Mouse (Mus musculus): Measurements from ENCODE around the gene Soga1. TPM values are rescaled to one million over a fixed set of nuclear protein-coding genes. Genes with fewer than 3 reads are reported as not detected.

The Soga1 gene
- polyA plus RNA-seq, 1 experiment from 2014 or later = 5.3 TPM

- no peak overlapping the region for H3K4me3 ChIP-seq (ENCODE audit: low read depth, low read length)
- peaks cover 57% of the 10 kb centered on the region for H3K4me1 ChIP-seq (replicated peaks; ENCODE audit: control insufficient read depth, insufficient read depth, low read length)
- no peaks in the 10 kb centered on the region; the same call in 1 of the 2 replicates for H3K27me3 ChIP-seq (replicated peaks; ENCODE audit: control insufficient read depth, insufficient read depth, low read length)
- ATAC-seq (replicated peaks; ENCODE audit: low FRiP score) (peak; percentile 63), DNase-seq (ENCODE audit: low spot score) (peak; percentile 41)
- H3K4me2 ChIP-seq = peak overlapping the region; percentile 22; the same call in 1 of the 2 replicates
- no peak overlapping the region for H3K27ac ChIP-seq (ENCODE audit: low read depth, low read length)
- H3K9me3 ChIP-seq (ENCODE audit: control insufficient read depth, low read length) = no peaks in the 10 kb centered on the region
- no peak overlapping the region for H3K9ac ChIP-seq (ENCODE audit: low read depth, low read length)
- 25% methylated on average over 2 of the region's 2 CpGs for WGBS
- H3K36me3 ChIP-seq (ENCODE audit: control insufficient read depth, insufficient read depth, low read length) = no peaks in the 10 kb centered on the region
These were observed 7.5 kb downstream of the Soga1 start for GRCm38 (mm10) chr2:157071556-157071955.

GRCm38 (mm10) chr2:157070365-157070764 is 8.7 kb downstream of the Soga1 start:
- Histone ChIP-seq H3K27ac (ENCODE audit: low read depth, low read length) (no peak overlapping the region; the same call in 1 of the 2 replicates), H3K9me3 (ENCODE audit: control insufficient read depth, low read length) (no peaks in the 10 kb centered on the region), H3K4me1 (replicated peaks; ENCODE audit: control insufficient read depth, insufficient read depth, low read length) (peaks cover 53% of the 10 kb centered on the region), H3K27me3 (replicated peaks; ENCODE audit: control insufficient read depth, insufficient read depth, low read length) (no peaks in the 10 kb centered on the region), H3K4me3 (ENCODE audit: low read depth, low read length) (no peak overlapping the region), H3K36me3 (ENCODE audit: control insufficient read depth, insufficient read depth, low read length) (no peaks in the 10 kb centered on the region), H3K4me2 (0 out of 2 replicates have a peak overlapping the region, but pooled peaks have one; percentile 4), H3K9ac (ENCODE audit: low read depth, low read length) (no peak overlapping the region)
- whole genome bisulfite sequencing = 48% methylated on average over 9 of the region's 9 CpGs
- no peak for ATAC-seq (replicated peaks; ENCODE audit: low FRiP score)
- DNase-seq (ENCODE audit: low spot score) = no peak

GRCm38 (mm10) chr2:157069755-157070315 is 9.2 kb downstream of the Soga1 start:
- H3K4me1 ChIP-seq (replicated peaks; ENCODE audit: control insufficient read depth, insufficient read depth, low read length) = peaks cover 52% of the 10 kb centered on the region
- H3K36me3 ChIP-seq (ENCODE audit: control insufficient read depth, insufficient read depth, low read length) = no peaks in the 10 kb centered on the region
- no peaks in the 10 kb centered on the region for H3K9me3 ChIP-seq (ENCODE audit: control insufficient read depth, low read length)
- H3K4me2 ChIP-seq = no peak overlapping the region
- H3K9ac ChIP-seq (ENCODE audit: low read depth, low read length) = no peak overlapping the region
- ATAC-seq (replicated peaks; ENCODE audit: low FRiP score) (no peak), DNase-seq (ENCODE audit: low spot score) (no peak)
- H3K27me3 ChIP-seq (replicated peaks; ENCODE audit: control insufficient read depth, insufficient read depth, low read length) = no peaks in the 10 kb centered on the region
- no peak overlapping the region for H3K4me3 ChIP-seq (ENCODE audit: low read depth, low read length)
- H3K27ac ChIP-seq (ENCODE audit: low read depth, low read length) = peak overlapping the region; percentile 19; the same call in 1 of the 2 replicates
- 44% methylated on average over 3 of the region's 3 CpGs for WGBS

- peak overlapping the region; percentile 19; the same call in 1 of the 2 replicates for H3K27ac ChIP-seq (ENCODE audit: low read depth, low read length)
- no peak for ATAC-seq (replicated peaks; ENCODE audit: low FRiP score)
These were observed 9.7 kb downstream of the Soga1 start for GRCm38 (mm10) chr2:157069355-157069735.

GRCm38 (mm10) chr2:157068701-157069354 is 10.2 kb downstream of the Soga1 start:
- WGBS = 72% methylated on average over 14 of the region's 14 CpGs
- Histone ChIP-seq H3K9me3 (ENCODE audit: control insufficient read depth, low read length) (no peaks in the 10 kb centered on the region), H3K27me3 (replicated peaks; ENCODE audit: control insufficient read depth, insufficient read depth, low read length) (no peaks in the 10 kb centered on the region), H3K36me3 (ENCODE audit: control insufficient read depth, insufficient read depth, low read length) (no peaks in the 10 kb centered on the region), H3K4me3 (ENCODE audit: low read depth, low read length) (no peak overlapping the region), H3K4me2 (no peak overlapping the region), H3K27ac (ENCODE audit: low read depth, low read length) (peak overlapping the region; percentile 19; the same call in 1 of the 2 replicates), H3K9ac (ENCODE audit: low read depth, low read length) (no peak overlapping the region), H3K4me1 (replicated peaks; ENCODE audit: control insufficient read depth, insufficient read depth, low read length) (peaks cover 55% of the 10 kb centered on the region)
- DNase-seq (ENCODE audit: low spot score) = no peak
- ATAC-seq (replicated peaks; ENCODE audit: low FRiP score) = no peak

More at GRCm38 (mm10) chr2:157069355-157069735, 9.7 kb downstream of the Soga1 start:
- Histone ChIP-seq H3K9ac (ENCODE audit: low read depth, low read length) (no peak overlapping the region), H3K4me2 (no peak overlapping the region), H3K36me3 (ENCODE audit: control insufficient read depth, insufficient read depth, low read length) (no peaks in the 10 kb centered on the region), H3K4me1 (replicated peaks; ENCODE audit: control insufficient read depth, insufficient read depth, low read length) (peaks cover 53% of the 10 kb centered on the region), H3K27me3 (replicated peaks; ENCODE audit: control insufficient read depth, insufficient read depth, low read length) (no peaks in the 10 kb centered on the region), H3K9me3 (ENCODE audit: control insufficient read depth, low read length) (no peaks in the 10 kb centered on the region), H3K4me3 (ENCODE audit: low read depth, low read length) (no peak overlapping the region)
- DNase-seq (ENCODE audit: low spot score) = no peak
- WGBS = 43% methylated on average over 3 of the region's 3 CpGs

- Histone ChIP-seq H3K4me2 (no peak overlapping the region), H3K27ac (ENCODE audit: low read depth, low read length) (no peak overlapping the region), H3K9ac (ENCODE audit: low read depth, low read length) (no peak overlapping the region), H3K9me3 (ENCODE audit: control insufficient read depth, low read length) (no peaks in the 10 kb centered on the region), H3K4me3 (ENCODE audit: low read depth, low read length) (no peak overlapping the region), H3K36me3 (ENCODE audit: control insufficient read depth, insufficient read depth, low read length) (no peaks in the 10 kb centered on the region), H3K4me1 (replicated peaks; ENCODE audit: control insufficient read depth, insufficient read depth, low read length) (peaks cover 45% of the 10 kb centered on the region), H3K27me3 (replicated peaks; ENCODE audit: control insufficient read depth, insufficient read depth, low read length) (no peaks in the 10 kb centered on the region)
- 80% methylated on average over 7 of the region's 7 CpGs for WGBS
- DNase-seq (ENCODE audit: low spot score) (no peak), ATAC-seq (replicated peaks; ENCODE audit: low FRiP score) (no peak)
These were observed 12.2 kb downstream of the Soga1 start for GRCm38 (mm10) chr2:157066731-157067430.

GRCm38 (mm10) chr2:157065879-157066226 is 13.2 kb downstream of the Soga1 start:
- ATAC-seq (replicated peaks; ENCODE audit: low FRiP score) (no peak), DNase-seq (ENCODE audit: low spot score) (no peak)
- Histone ChIP-seq H3K27me3 (replicated peaks; ENCODE audit: control insufficient read depth, insufficient read depth, low read length) (no peaks in the 10 kb centered on the region), H3K36me3 (ENCODE audit: control insufficient read depth, insufficient read depth, low read length) (no peaks in the 10 kb centered on the region), H3K27ac (ENCODE audit: low read depth, low read length) (no peak overlapping the region), H3K4me3 (ENCODE audit: low read depth, low read length) (no peak overlapping the region), H3K9ac (ENCODE audit: low read depth, low read length) (no peak overlapping the region), H3K4me1 (replicated peaks; ENCODE audit: control insufficient read depth, insufficient read depth, low read length) (peaks cover 35% of the 10 kb centered on the region), H3K4me2 (no peak overlapping the region), H3K9me3 (ENCODE audit: control insufficient read depth, low read length) (no peaks in the 10 kb centered on the region)
- WGBS = 79% methylated on average over 7 of the region's 7 CpGs

DNA sequence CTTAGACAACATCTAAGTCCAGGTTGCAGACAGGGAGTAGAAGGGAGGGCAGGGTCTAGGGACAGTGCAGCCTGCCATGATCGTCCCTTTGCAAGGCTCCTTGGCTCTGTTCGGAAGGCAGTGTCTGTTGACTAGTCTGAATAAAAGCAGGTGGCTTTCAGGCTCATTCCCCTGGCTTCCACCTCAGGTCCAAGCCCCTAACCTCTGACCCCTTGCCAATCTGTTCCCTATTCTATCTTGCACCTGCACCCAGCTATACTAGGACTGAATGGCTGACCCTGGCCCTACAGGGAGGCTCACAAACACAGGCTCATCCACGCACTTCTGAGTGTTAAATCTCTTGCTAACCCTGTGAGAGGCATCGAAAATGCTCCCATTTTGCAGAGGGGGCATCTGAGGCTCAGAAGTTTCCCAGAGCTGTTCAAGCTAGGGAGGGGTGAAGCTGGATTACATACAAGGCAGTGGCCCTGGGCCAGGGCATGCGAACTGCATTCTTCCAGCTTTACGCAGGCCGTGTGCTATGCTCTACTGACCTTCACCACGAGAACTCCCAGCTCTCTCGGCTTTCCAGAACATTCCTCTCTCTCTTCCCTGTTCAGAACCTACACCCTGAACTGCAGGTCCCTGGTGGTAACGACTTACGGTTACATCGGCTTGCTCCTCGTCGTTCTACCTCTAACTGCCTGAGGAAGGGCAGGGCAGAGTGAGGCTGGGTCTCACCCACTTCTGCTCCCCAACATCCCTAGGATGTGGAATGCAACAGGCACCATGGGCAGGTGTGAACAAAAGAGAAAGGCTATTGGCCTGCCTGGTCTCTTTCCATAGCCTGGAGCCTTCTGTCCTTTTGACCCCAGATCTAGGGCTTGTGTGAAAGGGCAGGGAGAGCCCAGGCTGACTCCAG is 13.8 kb downstream of the Soga1 start:
- Histone ChIP-seq H3K4me1 (replicated peaks; ENCODE audit: control insufficient read depth, insufficient read depth, low read length) (peaks cover 28% of the 10 kb centered on the region), H3K9ac (ENCODE audit: low read depth, low read length) (no peak overlapping the region), H3K4me3 (ENCODE audit: low read depth, low read length) (no peak overlapping the region), H3K27ac (ENCODE audit: low read depth, low read length) (no peak overlapping the region), H3K27me3 (replicated peaks; ENCODE audit: control insufficient read depth, insufficient read depth, low read length) (no peaks in the 10 kb centered on the region), H3K36me3 (ENCODE audit: control insufficient read depth, insufficient read depth, low read length) (no peaks in the 10 kb centered on the region), H3K9me3 (ENCODE audit: control insufficient read depth, low read length) (no peaks in the 10 kb centered on the region), H3K4me2 (no peak overlapping the region)
- ATAC-seq (replicated peaks; ENCODE audit: low FRiP score) = no peak
- 85% methylated on average over 14 of the region's 14 CpGs for WGBS
- no peak for DNase-seq (ENCODE audit: low spot score)

Measured in liver, embryonic 11.5 days (tissue).